ENCODE assay signal across 8 mouse cellular contexts in genomic region chr11:6291401-6292115, GRCm38 (mm10). TPM values are rescaled to one million over a fixed set of nuclear protein-coding genes. Genes with fewer than 3 reads are reported as not detected.
DNase-seq lines count a peak whose midpoint lies in the region; ATAC-seq and TF ChIP-seq lines count a peak whose summit lies in the region.

Gene Ogdh (plus strand): TSS chr11:6291633.

- peak; percentile 93 for ATAC-seq in frontal cortex, adult (ENCODE audit: low TSS enrichment)
- ATAC-seq in lung, postnatal 0 days: peak; percentile 97

- peak within 1 kb of the TSS; percentile 71 for H3K9ac ChIP-seq in lung, postnatal 0 days (replicated peaks; ENCODE audit: low read depth)

- WGBS in hindbrain, embryonic 10.5 days: under 1% methylated on average over 77 of the region's 77 CpGs
- WGBS in lung, postnatal 0 days: 1% methylated on average over 68 of the region's 77 CpGs

- H3K4me2 ChIP-seq in lung, postnatal 0 days (replicated peaks; ENCODE audit: low read depth, low read length): peak within 1 kb of the TSS; percentile 70

- TF ChIP-seq CTCF in lung, postnatal 0 days (IDR thresholded peaks at IDR 0.05): no peak

- peak within 1 kb of the TSS; percentile 94 for H3K27ac ChIP-seq in hindbrain, embryonic 10.5 days
- peak within 1 kb of the TSS; percentile 97 for H3K27ac ChIP-seq in lung, postnatal 0 days (ENCODE audit: low read length)

- peak within 1 kb of the TSS; percentile 86 for H3K4me3 ChIP-seq in hindbrain, embryonic 10.5 days
- peak within 1 kb of the TSS; percentile 75 for H3K4me3 ChIP-seq in lung, postnatal 0 days (ENCODE audit: low read depth, low read length)

- peak; percentile 100 for DNase-seq in MN1 (ENCODE audit: low spot score)
- peak; percentile 99 for DNase-seq in cerebellum, adult 9-10 months
- peak; percentile 99 for DNase-seq in hindbrain, embryonic 10.5 days (ENCODE audit: low spot score)
- DNase-seq in layer of hippocampus, adult 9-11 months: peak; percentile 98
- peak; percentile 98 for DNase-seq in lung, postnatal 0 days (ENCODE audit: low spot score)
- DNase-seq in ovary, postnatal 14 days (ENCODE audit: low spot score): peak; percentile 99
- DNase-seq in thymus, postnatal 14 days: peak; percentile 99

- no peak for TF ChIP-seq EP300 in lung, postnatal 0 days (IDR thresholded peaks at IDR 0.05)

- H3K4me1 ChIP-seq in hindbrain, embryonic 10.5 days (replicated peaks): peaks cover 15% of the 10 kb centered on the region
- peaks cover 4% of the 10 kb centered on the region; the same call in 1 of the 2 replicates for H3K4me1 ChIP-seq in lung, postnatal 0 days (ENCODE audit: insufficient read depth, low read depth, low read length)

- H3K27me3 ChIP-seq in hindbrain, embryonic 10.5 days (ENCODE audit: insufficient read depth, poor library complexity, severe bottlenecking): peaks cover 9% of the 10 kb centered on the region; the same call in 1 of the 2 replicates
- no peaks in the 10 kb centered on the region for H3K27me3 ChIP-seq in lung, postnatal 0 days (replicated peaks; ENCODE audit: insufficient read depth, low read length)

- H3K9me3 ChIP-seq in hindbrain, embryonic 10.5 days: no peaks in the 10 kb centered on the region
- no peaks in the 10 kb centered on the region for H3K9me3 ChIP-seq in lung, postnatal 0 days (ENCODE audit: low read length)

- no peaks in the 10 kb centered on the region for H3K36me3 ChIP-seq in hindbrain, embryonic 10.5 days
- H3K36me3 ChIP-seq in lung, postnatal 0 days (ENCODE audit: insufficient read depth, low read length): no peaks in the 10 kb centered on the region

RNA-seq across cellular contexts. Expression of gene Ogdh, which starts in this region (rescaled TPM):
- polyA plus RNA-seq in hindbrain, embryonic 10.5 days (2016; fragmentation: Nextera tagmentation; extraction: Ambion mirVana): 99.9 and 117 TPM in 2 replicates
- polyA plus RNA-seq in lung, postnatal 0 days (2015; fragmentation: Nextera tagmentation; extraction: Ambion mirVana): 78.8 and 84.1 TPM in 2 replicates

Comparison
In these comparisons a context has a peak if more than half of its experiments do, and no peak if none do; other contexts are left out.
1. Peak in every context shown above with its lines: DNase-seq, ATAC-seq, H3K4me3 ChIP-seq and H3K27ac ChIP-seq.